Mouse (Mus musculus): ENCODE results near the gene Fabp1.

GRCm38 (mm10) chr6:71197636-71198535 lies 1.7 kb upstream of the Fabp1 start:
- TF ChIP-seq POLR2A (IDR thresholded peaks at IDR 0.05; ENCODE audit: insufficient read depth, low read length) (no peak), CTCF (IDR thresholded peaks at IDR 0.05; ENCODE audit: low read depth, low read length) (no peak)

Data from ES-Bruce4 (cell line).